Mouse (Mus musculus) lung, embryonic 14.5 days (tissue): ENCODE measurements around the gene Tsc22d4. TPM values are rescaled to one million over a fixed set of nuclear protein-coding genes. Genes with fewer than 3 reads are reported as not detected.

Experiments
- ATAC-seq: fragments of 200-750 bp; cut with Nextera tagmentation; 2 replicates; pipeline ENCODE4 v1.8.0; 2017; ENCODE audit warnings: mild to moderate bottlenecking, moderate TSS enrichment, moderate library complexity; ENCODE audit not compliant: insufficient read depth
- DNase-seq: peaks from one replicate; pipeline ENCODE4 v3.0.0-alpha.2; 2015
- H3K27ac ChIP-seq: fragments of 300-500 bp; sonication (generic); 2 replicates; pipeline ENCODE4 v1.5.1; 2014; ENCODE audit warnings: low read depth, mild to moderate bottlenecking, moderate library complexity
- H3K27me3 ChIP-seq: fragments of 300-500 bp; sonication (generic); 2 replicates; pipeline ENCODE4 v1.6.1; 2014; ENCODE audit warnings: low read length, control low read depth; ENCODE audit not compliant: insufficient read depth
- H3K36me3 ChIP-seq: fragments of 300-500 bp; sonication (generic); 2 replicates; pipeline ENCODE4 v1.6.1; 2014; ENCODE audit warnings: control low read depth; ENCODE audit not compliant: insufficient read depth
- H3K4me1 ChIP-seq: fragments of 300-500 bp; sonication (generic); 2 replicates; pipeline ENCODE4 v1.6.1; 2014; ENCODE audit warnings: antibody characterized with exemption, control low read depth; ENCODE audit not compliant: insufficient read depth
- H3K4me2 ChIP-seq: fragments of 300-500 bp; sonication (generic); 2 replicates; pipeline ENCODE4 v1.6.1; 2014; ENCODE audit warnings: mild to moderate bottlenecking
- H3K4me3 ChIP-seq: fragments of 300-500 bp; sonication (generic); 2 replicates; pipeline ENCODE4 v1.5.1; 2014; ENCODE audit warnings: low read depth, low read length
- H3K9ac ChIP-seq: fragments of 300-500 bp; sonication (generic); 2 replicates; pipeline ENCODE4 v1.6.1; 2014
- H3K9me3 ChIP-seq: fragments of 300-500 bp; sonication (generic); 2 replicates; pipeline ENCODE4 v1.6.1; 2016; ENCODE audit warnings: low read depth, low read length, control low read depth
- CTCF ChIP-seq: IDR thresholded peaks from 2 replicates; pipeline ENCODE4 v1.5.1; 2016; ENCODE audit warnings: antibody characterized with exemption, low read depth
- WGBS: fragments of 180-500 bp; shearing (Covaris S2); extraction: QIAGEN DNeasy Blood & Tissue Kit; methylation state at CpG from one replicate; pipeline ENCODE4 v1.1.7; 2014; 5-methylcytosine and 5-hydroxymethylcytosine counted together
- polyA plus RNA-seq: library from polyadenylated mRNA; unstranded; fragments of >200 nt; fragmentation: Nextera tagmentation; extraction: Ambion mirVana; gene quantifications from 2 replicates; pipeline ENCODE4 v1.2.1, GENCODE M21; 2014

Tsc22d4 gene
- polyA plus RNA-seq, 1 experiment from 2014 or later, result 127 TPM

DNA sequence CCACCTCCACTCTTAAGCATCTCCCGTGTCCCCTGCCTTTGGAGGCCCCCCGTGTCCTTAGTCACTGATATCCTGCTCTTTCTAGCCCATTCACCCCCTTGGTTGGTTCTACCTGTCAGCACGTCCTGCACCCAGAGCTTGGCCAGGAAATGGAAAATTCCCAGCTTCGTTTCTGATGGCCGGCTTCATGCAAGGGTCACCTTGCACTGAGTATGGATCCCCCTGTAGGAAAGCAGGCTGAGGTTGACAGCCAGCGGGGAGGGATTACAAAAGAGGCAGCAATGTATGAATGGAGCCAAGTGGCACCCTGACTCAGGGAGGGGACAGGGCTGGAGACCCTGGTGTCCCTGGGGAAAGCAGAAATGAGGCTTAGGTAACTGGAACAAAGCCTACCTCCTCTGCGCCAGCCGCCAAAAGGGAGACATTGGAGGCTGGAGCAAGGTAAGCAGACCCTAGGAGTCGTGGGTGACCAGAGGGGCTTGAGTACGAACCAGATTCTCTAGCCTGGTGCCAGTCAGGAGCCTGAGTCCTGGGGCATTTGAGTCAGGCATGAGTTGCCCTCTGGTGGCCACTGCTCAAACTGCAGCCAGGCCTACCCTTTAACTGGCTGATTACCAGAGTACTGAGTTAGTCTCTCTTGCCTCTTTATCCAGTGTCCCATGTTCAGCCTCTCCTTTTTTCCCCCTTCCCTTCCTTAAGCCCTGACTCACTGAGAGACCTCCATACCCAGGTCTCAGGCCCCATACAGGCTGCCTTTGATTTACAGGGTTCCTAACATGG, 11.5 kb downstream of the Tsc22d4 start:
- DNase-seq (peak; percentile 95), ATAC-seq (0 out of 2 replicates have a peak, but pooled peaks have one; percentile 49)
- no peak overlapping the region for H3K4me3 ChIP-seq
- H3K27me3 ChIP-seq, result no peaks in the 10 kb centered on the region
- no peaks in the 10 kb centered on the region for H3K9me3 ChIP-seq
- no peaks in the 10 kb centered on the region for H3K4me1 ChIP-seq
- TF ChIP-seq CTCF, result peak; percentile 97
- no peak overlapping the region for H3K9ac ChIP-seq
- H3K36me3 ChIP-seq, result peaks cover 72% of the 10 kb centered on the region
- no peak overlapping the region for H3K27ac ChIP-seq
- WGBS, result 44% methylated on average over 10 of the region's 10 CpGs
- no peak overlapping the region for H3K4me2 ChIP-seq

DNA sequence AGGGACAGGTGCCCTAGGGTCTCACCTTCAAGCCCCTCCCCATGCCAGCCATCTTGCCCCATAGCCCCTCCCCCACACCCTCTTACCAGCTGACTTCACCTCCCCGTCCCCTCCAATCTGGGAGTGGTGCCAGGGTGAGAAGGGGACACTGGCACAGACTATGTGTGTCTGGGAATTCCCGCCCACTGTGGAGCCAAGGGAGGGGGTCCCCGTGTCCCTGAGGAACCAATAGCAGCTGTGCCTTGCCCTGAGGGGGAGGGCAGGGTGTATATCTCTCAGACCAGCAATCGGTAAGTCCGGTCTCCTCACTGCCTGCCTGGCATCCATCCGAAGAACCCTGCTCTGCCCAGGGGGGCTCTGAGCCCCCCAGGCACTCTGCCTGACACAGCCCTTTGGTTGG, 12.4 kb downstream of the Tsc22d4 start:
- peak; percentile 12 for DNase-seq
- peaks cover 64% of the 10 kb centered on the region for H3K36me3 ChIP-seq
- 78% methylated on average over 6 of the region's 6 CpGs for WGBS

DNA sequence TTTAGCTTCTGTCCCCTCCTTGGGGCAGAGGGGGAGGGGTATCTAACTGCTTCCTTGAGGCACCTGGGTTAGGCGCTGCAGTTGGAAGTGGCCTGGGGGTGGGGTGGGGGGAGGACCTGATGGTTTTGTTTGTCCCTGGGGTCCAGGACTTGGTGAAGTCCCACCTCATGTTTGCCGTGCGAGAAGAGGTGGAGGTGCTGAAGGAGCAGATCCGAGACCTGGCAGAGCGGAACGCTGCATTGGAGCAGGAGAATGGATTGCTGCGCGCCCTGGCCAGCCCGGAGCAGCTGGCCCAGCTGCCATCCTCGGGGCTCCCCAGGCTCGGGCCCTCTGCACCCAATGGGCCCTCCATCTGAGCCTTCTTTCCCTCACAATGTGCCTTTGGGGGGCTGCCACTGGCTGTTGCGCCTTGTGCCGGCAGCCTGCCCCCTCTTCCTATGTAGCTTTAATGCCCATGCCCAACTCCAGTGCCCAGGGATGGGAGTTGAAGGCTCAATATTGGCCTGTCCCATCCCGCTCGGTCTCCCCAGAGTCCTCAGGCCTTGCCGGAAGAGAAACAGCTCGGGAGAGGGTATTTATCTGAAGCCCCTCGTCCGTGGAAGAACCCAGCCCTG, 13.5 kb downstream of the Tsc22d4 start:
- no peak overlapping the region for H3K4me2 ChIP-seq
- TF ChIP-seq CTCF, result no peak
- ATAC-seq (no peak), DNase-seq (no peak)
- H3K9me3 ChIP-seq, result no peaks in the 10 kb centered on the region
- no peak overlapping the region for H3K9ac ChIP-seq
- peaks cover 52% of the 10 kb centered on the region for H3K36me3 ChIP-seq
- no peaks in the 10 kb centered on the region for H3K4me1 ChIP-seq
- H3K4me3 ChIP-seq, result no peak overlapping the region
- 94% methylated on average over 19 of the region's 19 CpGs for WGBS
- H3K27me3 ChIP-seq, result no peaks in the 10 kb centered on the region
- no peak overlapping the region for H3K27ac ChIP-seq

More for the DNA sequence above, 12.4 kb downstream of the Tsc22d4 start:
- no peaks in the 10 kb centered on the region for H3K9me3 ChIP-seq
- no peak overlapping the region for H3K27ac ChIP-seq
- H3K27me3 ChIP-seq, result no peaks in the 10 kb centered on the region
- 0 out of 2 replicates have a peak, but pooled peaks have one; percentile 19 for ATAC-seq
- no peaks in the 10 kb centered on the region for H3K4me1 ChIP-seq
- H3K9ac ChIP-seq, result no peak overlapping the region
- H3K4me2 ChIP-seq, result no peak overlapping the region
- no peak for TF ChIP-seq CTCF
- H3K4me3 ChIP-seq, result no peak overlapping the region

DNA sequence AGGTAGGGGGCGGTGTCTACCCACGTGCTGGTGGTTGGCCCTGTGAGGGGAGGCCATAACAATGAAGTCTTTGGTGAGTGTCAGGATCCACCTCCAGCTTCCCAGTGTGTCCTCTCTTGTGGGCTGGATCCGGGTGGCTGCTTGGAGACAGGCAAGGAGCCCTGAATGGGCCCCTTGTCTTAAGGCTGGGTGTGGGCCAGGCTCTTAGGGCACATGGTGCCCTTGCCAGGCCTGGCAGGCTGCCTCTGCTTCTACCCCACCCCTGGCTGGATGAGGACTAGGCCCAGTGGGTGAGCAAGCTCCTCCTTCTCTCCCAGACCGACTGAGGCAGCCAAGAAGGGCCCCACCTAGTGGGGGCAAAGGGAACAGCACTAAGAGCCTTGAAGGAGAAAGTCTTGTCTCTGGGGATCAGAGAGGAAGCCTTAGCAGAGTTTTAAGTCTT, 14.5 kb downstream of the Tsc22d4 start:
- H3K27ac ChIP-seq, result no peak overlapping the region

DNA sequence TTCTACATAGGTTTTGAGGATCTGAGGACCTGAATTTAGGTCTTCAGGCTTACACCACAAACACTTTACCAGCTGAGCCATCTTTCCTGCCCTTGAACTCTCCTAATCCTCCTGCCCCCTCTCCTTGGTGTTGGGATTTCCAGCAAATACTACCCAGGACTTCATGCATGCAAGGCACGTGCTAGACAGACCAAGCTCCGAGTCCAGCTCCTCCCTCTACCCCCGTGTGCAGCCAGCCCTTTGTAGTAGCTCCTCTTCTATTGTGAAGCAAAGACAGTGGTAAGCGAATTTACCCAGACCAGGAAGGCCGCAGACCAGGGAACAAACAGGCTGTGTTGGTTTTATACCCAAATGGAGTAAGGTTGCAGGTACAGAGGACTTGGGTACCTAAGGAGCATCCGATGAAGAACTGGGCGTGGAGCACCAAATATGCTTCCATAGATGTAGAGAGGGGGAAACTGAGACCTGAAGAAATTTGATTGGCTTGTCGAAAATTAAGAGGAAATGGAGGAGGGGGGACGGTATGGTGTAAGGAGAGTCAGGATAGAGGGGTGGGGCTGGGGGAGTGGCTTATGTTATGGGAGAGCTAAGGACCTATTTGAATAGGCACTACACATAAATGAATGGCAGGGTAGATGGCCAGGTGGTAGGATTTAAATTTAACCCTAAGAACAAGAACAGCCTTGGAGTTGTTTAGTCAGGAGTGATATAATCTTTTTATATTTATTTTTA, 19.2 kb downstream of the Tsc22d4 start:
- no peak for TF ChIP-seq CTCF
- WGBS, result 52% methylated on average over 9 of the region's 9 CpGs
- Histone ChIP-seq H3K27ac (no peak overlapping the region), H3K4me1 (no peaks in the 10 kb centered on the region), H3K27me3 (no peaks in the 10 kb centered on the region), H3K4me2 (no peak overlapping the region), H3K9ac (no peak overlapping the region), H3K9me3 (no peaks in the 10 kb centered on the region), H3K4me3 (no peak overlapping the region), H3K36me3 (peaks cover 2% of the 10 kb centered on the region; the same call in 1 of the 2 replicates)
- DNase-seq (no peak), ATAC-seq (no peak)

More for the DNA sequence above, 14.5 kb downstream of the Tsc22d4 start:
- Histone ChIP-seq H3K36me3 (peaks cover 45% of the 10 kb centered on the region; the same call in 1 of the 2 replicates), H3K27me3 (no peaks in the 10 kb centered on the region), H3K9me3 (no peaks in the 10 kb centered on the region), H3K4me3 (no peak overlapping the region), H3K9ac (no peak overlapping the region), H3K4me2 (no peak overlapping the region), H3K4me1 (no peaks in the 10 kb centered on the region)
- WGBS, result 36% methylated on average over 4 of the region's 4 CpGs
- ATAC-seq (peak; percentile 60; the same call in 1 of the 2 replicates), DNase-seq (peak; percentile 86)
- peak; percentile 85 for TF ChIP-seq CTCF

DNA sequence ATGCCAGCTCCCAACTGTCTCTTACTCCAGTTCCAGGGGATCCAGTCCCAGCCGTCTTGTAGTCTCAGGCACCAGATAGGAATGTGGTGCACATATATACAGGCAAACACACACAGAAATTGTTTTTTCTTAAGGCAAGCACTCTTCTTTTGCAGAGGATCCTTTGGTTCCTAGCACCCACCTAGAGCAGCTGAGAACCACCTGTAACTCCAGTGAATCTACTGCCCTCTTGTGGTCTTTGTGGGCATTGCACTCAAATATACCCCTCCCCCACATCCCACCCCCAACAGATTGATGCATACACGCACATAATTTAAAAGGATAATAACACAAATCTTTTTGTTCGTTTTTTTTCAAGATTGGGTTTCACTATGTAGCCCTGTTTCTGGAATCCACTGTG, 20.7 kb downstream of the Tsc22d4 start:
- H3K27ac ChIP-seq, result no peak overlapping the region
- peak; percentile 45 for DNase-seq
- TF ChIP-seq CTCF, result peak; percentile 69
- no peak overlapping the region for H3K9ac ChIP-seq
- 61% methylated on average over 3 of the region's 3 CpGs for whole genome bisulfite sequencing
- H3K36me3 ChIP-seq, result no peaks in the 10 kb centered on the region
- no peak overlapping the region for H3K4me3 ChIP-seq
- ATAC-seq, result no peak
- no peaks in the 10 kb centered on the region for H3K9me3 ChIP-seq
- H3K4me2 ChIP-seq, result no peak overlapping the region
- no peaks in the 10 kb centered on the region for H3K4me1 ChIP-seq
- no peaks in the 10 kb centered on the region for H3K27me3 ChIP-seq

DNA sequence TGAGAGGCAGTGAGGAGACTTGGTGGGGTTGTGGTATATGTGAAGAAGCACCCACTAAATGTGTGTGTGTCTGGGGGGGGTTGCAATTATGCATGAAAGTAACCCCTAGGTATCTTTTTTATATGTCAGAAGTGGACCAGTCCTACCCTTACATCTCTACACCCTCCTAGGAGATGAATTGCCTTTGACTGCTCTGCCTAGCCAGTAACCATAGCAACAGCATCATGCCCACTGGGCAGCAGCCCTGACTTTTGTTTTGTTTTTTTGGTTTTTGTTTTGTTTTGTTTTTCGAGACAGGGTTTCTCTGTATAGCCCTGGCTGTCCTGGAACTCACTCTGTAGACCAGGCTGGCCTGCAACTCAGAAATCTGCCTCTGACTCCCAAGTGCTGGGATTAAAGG, 22.9 kb downstream of the Tsc22d4 start:
- no peak for DNase-seq
- H3K9me3 ChIP-seq, result no peaks in the 10 kb centered on the region
- H3K27ac ChIP-seq, result no peak overlapping the region
- TF ChIP-seq CTCF, result no peak
- no peak overlapping the region for H3K4me3 ChIP-seq
- no peak overlapping the region for H3K4me2 ChIP-seq
- ATAC-seq, result no peak
- no peaks in the 10 kb centered on the region for H3K36me3 ChIP-seq
- WGBS, result 61% methylated on average over 1 of the region's 1 CpGs
- H3K9ac ChIP-seq, result no peak overlapping the region
- H3K27me3 ChIP-seq, result no peaks in the 10 kb centered on the region
- no peaks in the 10 kb centered on the region for H3K4me1 ChIP-seq
